Mouse (Mus musculus): ENCODE data around the gene Lsm6.

The Lsm6 gene

GRCm38 (mm10) chr8:78806006-78806405 is 14.9 kb downstream of the Lsm6 start:
- no peak for DNase-seq (ENCODE audit: low read depth, low spot score)

DNA sequence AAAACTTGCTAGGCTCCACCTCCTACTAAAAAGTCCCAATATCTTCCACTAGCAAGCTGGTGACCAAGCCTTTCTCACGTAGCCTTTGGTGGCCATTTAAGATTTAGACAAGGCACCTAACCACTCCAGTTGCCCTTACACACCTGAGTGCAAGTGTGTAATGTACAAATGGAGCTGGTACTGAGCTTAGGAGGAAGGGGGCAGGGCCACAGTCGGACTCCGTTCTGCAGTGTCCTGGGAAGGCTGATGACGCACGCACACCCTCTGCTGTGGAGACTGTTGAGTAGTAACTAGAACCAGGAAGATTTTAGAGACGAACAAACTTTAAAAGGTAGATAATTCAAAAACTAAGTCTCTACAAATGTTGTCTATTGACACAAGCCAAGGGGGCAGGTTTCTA is 19.7 kb downstream of the Lsm6 start:
- DNase-seq (ENCODE audit: low read depth, low spot score), result no peak

- DNase-seq (ENCODE audit: low read depth, low spot score), result no peak
Measured at GRCm38 (mm10) chr8:78798671-78799070, 22.3 kb downstream of the Lsm6 start.

DNA sequence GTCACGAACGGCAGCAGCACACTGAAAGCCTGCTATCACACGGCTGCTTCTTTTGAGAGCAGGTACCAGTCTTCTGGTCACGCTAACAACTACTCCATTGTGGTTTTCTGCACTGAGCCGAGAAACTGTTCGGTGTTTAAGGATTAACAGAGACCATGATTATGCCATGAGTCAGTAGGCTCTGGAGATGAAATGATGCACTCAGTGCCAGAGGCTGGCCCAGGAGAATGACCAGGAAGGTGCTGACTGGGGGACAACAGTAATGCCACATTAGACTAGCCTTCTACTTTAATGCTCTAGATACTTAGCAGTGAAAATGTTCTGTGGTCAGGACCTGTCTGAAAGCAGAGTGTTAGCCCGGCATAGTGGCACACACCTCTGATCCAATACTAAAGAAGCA is 23.0 kb downstream of the Lsm6 start:
- no peak for DNase-seq (ENCODE audit: low read depth, low spot score)

GRCm38 (mm10) chr8:78793231-78793630 is 27.7 kb downstream of the Lsm6 start:
- no peak for DNase-seq (ENCODE audit: low read depth, low spot score)

GRCm38 (mm10) chr8:78776816-78777215 is 44.1 kb downstream of the Lsm6 start:
- DNase-seq (ENCODE audit: low read depth, low spot score), result no peak

- DNase-seq (ENCODE audit: low read depth, low spot score), result no peak
Measured at GRCm38 (mm10) chr8:78771256-78771655, 49.7 kb downstream of the Lsm6 start.

DNA sequence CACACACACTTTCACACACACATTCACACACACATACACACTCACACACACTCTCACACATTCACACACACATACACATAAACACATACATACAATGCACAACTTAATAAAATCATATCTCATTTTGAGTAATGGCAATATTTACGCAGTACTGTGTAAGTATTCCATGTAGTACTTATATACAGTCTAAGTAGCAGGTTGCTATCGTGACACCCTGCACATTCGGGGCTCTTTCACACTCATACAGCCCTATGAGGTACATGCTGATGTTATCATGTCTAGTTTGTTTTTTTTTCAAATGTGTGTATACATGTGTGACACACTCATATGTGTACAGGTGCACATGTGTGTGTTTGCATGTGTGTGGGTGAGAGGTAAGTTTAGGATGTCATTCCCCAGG is 50.4 kb downstream of the Lsm6 start:
- DNase-seq (ENCODE audit: low read depth, low spot score), result no peak

- DNase-seq (ENCODE audit: low read depth, low spot score), result no peak
Measured at GRCm38 (mm10) chr8:78765556-78765955, 55.4 kb downstream of the Lsm6 start.

- no peak for DNase-seq (ENCODE audit: low read depth, low spot score)
Measured at GRCm38 (mm10) chr8:78764976-78765375, 56.0 kb downstream of the Lsm6 start.

DNA sequence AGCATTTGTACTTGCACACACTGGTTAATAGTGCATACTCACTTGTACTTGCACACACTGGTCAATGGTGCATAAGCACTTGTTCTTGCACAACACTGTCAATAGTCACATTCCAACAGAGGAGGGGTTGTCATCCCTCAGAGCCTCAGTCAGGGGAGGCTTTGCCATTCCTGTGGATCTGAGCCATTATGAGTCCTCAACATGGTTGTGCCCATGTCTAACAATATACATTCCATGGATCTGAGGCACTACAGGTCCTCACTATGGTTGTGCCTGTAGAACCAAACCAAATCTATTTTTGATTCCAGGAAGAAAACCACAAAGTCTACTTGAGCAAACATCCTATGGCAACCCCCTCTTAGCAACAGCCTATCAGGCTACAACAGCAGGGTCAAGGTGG is 61.8 kb downstream of the Lsm6 start:
- no peak for DNase-seq (ENCODE audit: low read depth, low spot score)

- no peak for DNase-seq (ENCODE audit: low read depth, low spot score)
Measured at GRCm38 (mm10) chr8:78754986-78755385, 66.0 kb downstream of the Lsm6 start.
